Mouse (Mus musculus): ENCODE measurements around the gene Rbp4. TPM values are rescaled to one million over a fixed set of nuclear protein-coding genes. Genes with fewer than 3 reads are reported as not detected.

Rbp4 gene
- total RNA-seq, 2 experiments from 2014 or later = not detected

GRCm38 (mm10) chr19:38096231-38096630, 28.9 kb downstream of the Rbp4 start:
- no peak for ATAC-seq (replicated peaks; ENCODE audit: low FRiP score, poor library complexity, severe bottlenecking)

- no peak for ATAC-seq (replicated peaks; ENCODE audit: low FRiP score, poor library complexity, severe bottlenecking)
Observed at GRCm38 (mm10) chr19:38091512-38091985, 33.5 kb downstream of the Rbp4 start.

GRCm38 (mm10) chr19:38089358-38089757, 35.7 kb downstream of the Rbp4 start:
- ATAC-seq (replicated peaks; ENCODE audit: low FRiP score, poor library complexity, severe bottlenecking) = no peak

- no peak for ATAC-seq (replicated peaks; ENCODE audit: low FRiP score, poor library complexity, severe bottlenecking)
Observed at GRCm38 (mm10) chr19:38086948-38087551, 38.0 kb downstream of the Rbp4 start.

GRCm38 (mm10) chr19:38085841-38086240, 39.2 kb downstream of the Rbp4 start:
- no peak for ATAC-seq (replicated peaks; ENCODE audit: low FRiP score, poor library complexity, severe bottlenecking)

GRCm38 (mm10) chr19:38082931-38083525, 42.1 kb downstream of the Rbp4 start:
- ATAC-seq (replicated peaks; ENCODE audit: low FRiP score, poor library complexity, severe bottlenecking) = no peak

GRCm38 (mm10) chr19:38081361-38081760, 43.7 kb downstream of the Rbp4 start:
- no peak for ATAC-seq (replicated peaks; ENCODE audit: low FRiP score, poor library complexity, severe bottlenecking)

- ATAC-seq (replicated peaks; ENCODE audit: low FRiP score, poor library complexity, severe bottlenecking) = no peak
Observed at GRCm38 (mm10) chr19:38077851-38078540, 47.1 kb downstream of the Rbp4 start.

- no peak for ATAC-seq (replicated peaks; ENCODE audit: low FRiP score, poor library complexity, severe bottlenecking)
Observed at GRCm38 (mm10) chr19:38076251-38076650, 48.8 kb downstream of the Rbp4 start.

- no peak for ATAC-seq (replicated peaks; ENCODE audit: low FRiP score, poor library complexity, severe bottlenecking)
Observed at GRCm38 (mm10) chr19:38075051-38075450, 50.0 kb downstream of the Rbp4 start.

GRCm38 (mm10) chr19:38073226-38073625, 51.9 kb downstream of the Rbp4 start:
- ATAC-seq (replicated peaks; ENCODE audit: low FRiP score, poor library complexity, severe bottlenecking) = no peak

Other genes with a start within 250 kb of the Rbp4 start
- gene Myof, start 81.7 kb downstream of the Rbp4 start, total RNA-seq (2015; ENCODE audit: low replicate concordance) = 0.84 and 1.8 TPM in 2 replicates
- 2.0 and 4.5 TPM in 2 replicates for gene Myof, start 81.7 kb downstream of the Rbp4 start, total RNA-seq (2017; ENCODE audit: low replicate concordance)
- 1.7 and 9.7 TPM in 2 replicates for gene Cep55, start 70.3 kb downstream of the Rbp4 start, total RNA-seq (2015; ENCODE audit: low replicate concordance)
- 1.9 and 8.8 TPM in 2 replicates for gene Cep55, start 70.3 kb downstream of the Rbp4 start, total RNA-seq (2017; ENCODE audit: low replicate concordance)
- gene Ffar4, start 28.2 kb downstream of the Rbp4 start, total RNA-seq (2015; ENCODE audit: low replicate concordance) = not detected in 2 replicates
- not detected in 2 replicates for gene Ffar4, start 28.2 kb downstream of the Rbp4 start, total RNA-seq (2017; ENCODE audit: low replicate concordance)
- gene Pde6c, start 7.5 kb upstream of the Rbp4 start, total RNA-seq (2015; ENCODE audit: low replicate concordance) = not detected in 2 replicates
- gene Pde6c, start 7.5 kb upstream of the Rbp4 start, total RNA-seq (2017; ENCODE audit: low replicate concordance) = not detected in 2 replicates
- gene Fra10ac1, start 98.9 kb upstream of the Rbp4 start, total RNA-seq (2015; ENCODE audit: low replicate concordance) = 1.8 and 2.1 TPM in 2 replicates
- 6.1 and 9.5 TPM in 2 replicates for gene Fra10ac1, start 98.9 kb upstream of the Rbp4 start, total RNA-seq (2017; ENCODE audit: low replicate concordance)
- gene Lgi1, start 139.3 kb upstream of the Rbp4 start, total RNA-seq (2015; ENCODE audit: low replicate concordance) = not detected in 2 replicates
- not detected in 2 replicates for gene Lgi1, start 139.3 kb upstream of the Rbp4 start, total RNA-seq (2017; ENCODE audit: low replicate concordance)